Mouse (Mus musculus): ENCODE measurements around the gene Smg9. TPM values are rescaled to one million over a fixed set of nuclear protein-coding genes. Genes with fewer than 3 reads are reported as not detected.

Gene Smg9
- polyA plus RNA-seq, 1 experiment, result 55.7 TPM

DNA sequence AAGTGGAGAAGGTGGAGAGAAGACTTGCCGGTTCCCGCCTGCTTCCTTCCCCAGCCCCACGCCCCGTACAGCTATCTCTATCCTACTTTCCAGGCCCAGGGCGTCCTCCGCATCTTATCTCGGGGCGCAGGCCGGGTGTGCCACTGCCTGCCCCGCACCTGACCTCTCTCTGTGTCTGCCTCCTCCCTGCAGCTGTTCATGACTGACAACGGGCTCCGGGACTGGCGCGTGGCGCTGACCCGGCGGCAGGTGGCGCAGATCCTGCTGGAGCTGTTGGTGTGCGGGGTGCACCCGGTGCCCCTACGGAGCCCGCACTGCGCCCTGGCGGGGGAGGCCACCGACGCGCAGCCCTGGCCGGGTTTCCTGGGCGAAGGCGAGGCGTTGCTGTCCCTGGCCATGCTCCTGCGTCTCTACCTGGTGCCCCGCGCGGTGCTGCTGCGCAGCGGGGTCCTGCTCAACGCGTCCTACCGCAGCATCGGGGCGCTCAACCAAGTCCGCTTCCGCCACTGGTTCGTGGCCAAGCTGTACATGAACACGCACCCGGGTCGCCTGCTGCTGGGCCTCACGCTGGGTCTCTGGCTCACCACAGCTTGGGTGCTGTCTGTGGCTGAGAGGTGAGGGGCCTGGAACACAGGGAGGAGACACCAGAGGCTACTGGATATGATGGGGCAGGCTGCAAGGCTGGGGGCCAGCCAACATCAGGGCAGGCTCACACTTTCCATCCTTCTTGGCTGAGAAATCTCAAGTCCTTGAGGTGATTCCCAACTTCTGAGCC, 22.1 kb upstream of the Smg9 start:
- no peak for DNase-seq (ENCODE audit: low read depth in 1 of 2, low spot score in 2 of 2)
- WGBS, result 56% methylated on average over 49 of the region's 49 CpGs
- H3K4me1 ChIP-seq (ENCODE audit: control insufficient read depth, insufficient read depth, insufficient read length), result peaks cover 39% of the 10 kb centered on the region
- no peak overlapping the region for H3K4me3 ChIP-seq (ENCODE audit: extremely low read depth, insufficient read depth, insufficient read length)
- no peaks in the 10 kb centered on the region for H3K27me3 ChIP-seq (ENCODE audit: control insufficient read depth, insufficient read depth, low read length)
- peak overlapping the region; percentile 77 for H3K27ac ChIP-seq (ENCODE audit: insufficient read depth, low read length)
- TF ChIP-seq POLR2A (IDR thresholded peaks at IDR 0.05; ENCODE audit: low read depth, low read length), result no peak
- peak; percentile 4; the same call in 1 of the 2 replicates for TF ChIP-seq CTCF (IDR thresholded peaks at IDR 0.05; ENCODE audit: extremely low read depth, insufficient read depth, insufficient read length, insufficient replicate concordance)
- peaks cover 6% of the 10 kb centered on the region for H3K36me3 ChIP-seq (ENCODE audit: control insufficient read depth, insufficient read depth, low read length)

GRCm38 (mm10) chr7:24378049-24378701, 21.2 kb upstream of the Smg9 start:
- TF ChIP-seq CTCF (IDR thresholded peaks at IDR 0.05; ENCODE audit: extremely low read depth, insufficient read depth, insufficient read length, insufficient replicate concordance), result no peak
- no peak for TF ChIP-seq POLR2A (IDR thresholded peaks at IDR 0.05; ENCODE audit: low read depth, low read length)
- Histone ChIP-seq H3K4me1 (ENCODE audit: control insufficient read depth, insufficient read depth, insufficient read length) (peaks cover 31% of the 10 kb centered on the region), H3K27ac (ENCODE audit: insufficient read depth, low read length) (peak overlapping the region; percentile 77), H3K36me3 (ENCODE audit: control insufficient read depth, insufficient read depth, low read length) (peaks cover 7% of the 10 kb centered on the region), H3K27me3 (ENCODE audit: control insufficient read depth, insufficient read depth, low read length) (no peaks in the 10 kb centered on the region), H3K4me3 (ENCODE audit: extremely low read depth, insufficient read depth, insufficient read length) (no peak overlapping the region)
- 71% methylated on average over 10 of the region's 10 CpGs for WGBS
- no peak for DNase-seq (ENCODE audit: low read depth in 1 of 2, low spot score in 2 of 2)

DNA sequence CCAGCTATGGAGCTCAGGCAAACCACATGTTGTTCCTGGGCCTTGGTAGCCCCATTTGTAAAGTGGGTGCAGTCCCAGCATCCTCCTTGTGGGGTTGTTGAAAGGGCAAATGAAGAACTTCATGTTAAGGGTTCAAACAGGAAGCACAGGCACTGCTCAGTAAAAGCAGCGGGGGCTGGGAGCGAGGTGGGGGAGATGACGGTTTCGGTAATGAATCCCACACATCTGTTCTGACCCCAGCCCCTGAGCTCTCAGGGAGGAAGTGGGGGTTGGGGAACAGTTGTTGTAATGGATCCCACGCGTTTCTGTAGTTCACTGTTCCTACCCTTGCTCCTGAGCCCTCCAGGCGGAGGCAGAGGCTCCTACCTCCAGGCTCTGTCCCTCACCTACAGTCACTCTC, 19.5 kb upstream of the Smg9 start:
- Histone ChIP-seq H3K27me3 (ENCODE audit: control insufficient read depth, insufficient read depth, low read length) (no peaks in the 10 kb centered on the region), H3K27ac (ENCODE audit: insufficient read depth, low read length) (peak overlapping the region; percentile 63), H3K4me1 (ENCODE audit: control insufficient read depth, insufficient read depth, insufficient read length) (peaks cover 22% of the 10 kb centered on the region), H3K36me3 (ENCODE audit: control insufficient read depth, insufficient read depth, low read length) (peaks cover 7% of the 10 kb centered on the region), H3K4me3 (ENCODE audit: extremely low read depth, insufficient read depth, insufficient read length) (no peak overlapping the region)
- no peak for TF ChIP-seq POLR2A (IDR thresholded peaks at IDR 0.05; ENCODE audit: low read depth, low read length)
- no peak for TF ChIP-seq CTCF (IDR thresholded peaks at IDR 0.05; ENCODE audit: extremely low read depth, insufficient read depth, insufficient read length, insufficient replicate concordance)
- peak in 1 of 2 experiments; percentile 56 for DNase-seq (ENCODE audit: low read depth in 1 of 2, low spot score in 2 of 2)
- 30% methylated on average over 7 of the region's 7 CpGs for WGBS

- H3K27ac ChIP-seq (ENCODE audit: insufficient read depth, low read length), result peak overlapping the region; percentile 63
- peaks cover 9% of the 10 kb centered on the region for H3K36me3 ChIP-seq (ENCODE audit: control insufficient read depth, insufficient read depth, low read length)
- no peaks in the 10 kb centered on the region for H3K27me3 ChIP-seq (ENCODE audit: control insufficient read depth, insufficient read depth, low read length)
- 39% methylated on average over 2 of the region's 2 CpGs for WGBS
- H3K4me1 ChIP-seq (ENCODE audit: control insufficient read depth, insufficient read depth, insufficient read length), result peaks cover 22% of the 10 kb centered on the region
- TF ChIP-seq CTCF (IDR thresholded peaks at IDR 0.05; ENCODE audit: extremely low read depth, insufficient read depth, insufficient read length, insufficient replicate concordance) (no peak), POLR2A (IDR thresholded peaks at IDR 0.05; ENCODE audit: low read depth, low read length) (no peak)
- no peak for DNase-seq (ENCODE audit: low read depth in 1 of 2, low spot score in 2 of 2)
- H3K4me3 ChIP-seq (ENCODE audit: extremely low read depth, insufficient read depth, insufficient read length), result no peak overlapping the region
These were observed 19.0 kb upstream of the Smg9 start for GRCm38 (mm10) chr7:24380370-24380769.

DNA sequence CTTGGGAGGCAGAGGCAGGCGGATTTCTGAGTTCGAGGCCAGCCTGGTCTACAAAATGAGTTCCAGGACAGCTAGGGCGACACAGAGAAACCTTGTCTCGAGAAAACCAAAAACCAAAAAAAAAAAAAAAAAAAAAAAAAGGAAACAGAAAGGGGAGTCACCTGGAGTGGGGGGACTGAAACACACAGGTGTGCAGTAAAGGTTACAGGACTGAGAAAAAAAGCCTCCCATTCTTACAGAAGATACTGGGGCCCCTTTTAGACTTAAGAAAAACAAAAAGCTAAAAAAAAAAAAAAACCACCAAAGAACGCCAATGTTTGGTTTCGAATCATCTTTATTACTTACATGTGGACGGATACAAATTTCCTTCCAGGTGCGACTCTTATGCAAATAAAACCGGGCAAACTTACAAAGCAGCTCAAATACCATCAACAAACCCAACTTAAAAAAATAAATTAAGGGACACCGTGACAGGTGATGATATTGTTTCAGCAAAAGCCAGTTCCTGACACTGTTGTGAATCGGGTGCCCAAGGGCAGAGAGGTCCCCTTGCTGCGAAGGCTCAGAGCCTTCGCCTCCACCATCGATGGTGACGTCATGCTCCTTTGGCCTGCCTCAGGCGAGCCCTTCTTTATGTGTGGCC, 16.6 kb upstream of the Smg9 start:
- TF ChIP-seq POLR2A (IDR thresholded peaks at IDR 0.05; ENCODE audit: low read depth, low read length) (no peak), CTCF (IDR thresholded peaks at IDR 0.05; ENCODE audit: extremely low read depth, insufficient read depth, insufficient read length, insufficient replicate concordance) (no peak)
- H3K27ac ChIP-seq (ENCODE audit: insufficient read depth, low read length), result peak overlapping the region; percentile 40
- 74% methylated on average over 16 of the region's 16 CpGs for WGBS
- DNase-seq (ENCODE audit: low read depth in 1 of 2, low spot score in 2 of 2), result no peak
- H3K4me3 ChIP-seq (ENCODE audit: extremely low read depth, insufficient read depth, insufficient read length), result no peak overlapping the region
- no peaks in the 10 kb centered on the region for H3K27me3 ChIP-seq (ENCODE audit: control insufficient read depth, insufficient read depth, low read length)
- peaks cover 8% of the 10 kb centered on the region for H3K36me3 ChIP-seq (ENCODE audit: control insufficient read depth, insufficient read depth, low read length)
- H3K4me1 ChIP-seq (ENCODE audit: control insufficient read depth, insufficient read depth, insufficient read length), result peaks cover 14% of the 10 kb centered on the region; the same call in 1 of the 2 replicates

GRCm38 (mm10) chr7:24384070-24384469, 15.3 kb upstream of the Smg9 start:
- no peak for TF ChIP-seq POLR2A (IDR thresholded peaks at IDR 0.05; ENCODE audit: low read depth, low read length)
- no peak for TF ChIP-seq CTCF (IDR thresholded peaks at IDR 0.05; ENCODE audit: extremely low read depth, insufficient read depth, insufficient read length, insufficient replicate concordance)
- DNase-seq (ENCODE audit: low read depth in 1 of 2, low spot score in 2 of 2), result no peak
- Histone ChIP-seq H3K36me3 (ENCODE audit: control insufficient read depth, insufficient read depth, low read length) (peaks cover 6% of the 10 kb centered on the region), H3K4me1 (ENCODE audit: control insufficient read depth, insufficient read depth, insufficient read length) (peaks cover 12% of the 10 kb centered on the region; the same call in 1 of the 2 replicates), H3K4me3 (ENCODE audit: extremely low read depth, insufficient read depth, insufficient read length) (no peak overlapping the region), H3K27ac (ENCODE audit: insufficient read depth, low read length) (no peak overlapping the region), H3K27me3 (ENCODE audit: control insufficient read depth, insufficient read depth, low read length) (no peaks in the 10 kb centered on the region)
- WGBS, result 80% methylated on average over 6 of the region's 6 CpGs

Measured in spleen, adult 2 months (tissue).